Mouse (Mus musculus): ENCODE results near the gene Myo1e. TPM values are rescaled to one million over a fixed set of nuclear protein-coding genes. Genes with fewer than 3 reads are reported as not detected.

The Myo1e gene
- polyA plus RNA-seq, 2 experiments = 1.1 to 1.8 TPM

GRCm38 (mm10) chr9:70391660-70392562 is 184.8 kb downstream of the Myo1e start:
- Histone ChIP-seq H3K9ac (replicated peaks) (no peak overlapping the region), H3K4me3 (ENCODE audit: insufficient read depth in 1 of 2, low read depth in 2 of 2, low read length in 2 of 2) (no peak overlapping the region), H3K27me3 (ENCODE audit: control insufficient read depth, insufficient read depth, low read length) (no peaks in the 10 kb centered on the region), H3K9me3 (ENCODE audit: control insufficient read depth, low read length) (no peaks in the 10 kb centered on the region), H3K27ac (no peak overlapping the region), H3K36me3 (replicated peaks; ENCODE audit: control insufficient read depth, insufficient read depth, low read depth) (no peaks in the 10 kb centered on the region), H3K4me2 (ENCODE audit: low read depth) (no peak overlapping the region), H3K4me1 (replicated peaks; ENCODE audit: control insufficient read depth in 2 of 2, insufficient read depth in 2 of 2, low read length in 1 of 2) (no peaks in the 10 kb centered on the region; a peak in 1 of 4 replicates)
- DNase-seq (ENCODE audit: low read depth in 3 of 3, low spot score in 3 of 3) = no peak
- TF ChIP-seq EP300 (IDR thresholded peaks at IDR 0.05; ENCODE audit: low read depth) = no peak
- no peak for TF ChIP-seq CTCF (IDR thresholded peaks at IDR 0.05; ENCODE audit: low read depth)
- WGBS (ENCODE audit: insufficient replicate concordance) = 41% methylated on average over 12 of the region's 12 CpGs
- no peak for ATAC-seq (ENCODE audit: insufficient read depth)

DNA sequence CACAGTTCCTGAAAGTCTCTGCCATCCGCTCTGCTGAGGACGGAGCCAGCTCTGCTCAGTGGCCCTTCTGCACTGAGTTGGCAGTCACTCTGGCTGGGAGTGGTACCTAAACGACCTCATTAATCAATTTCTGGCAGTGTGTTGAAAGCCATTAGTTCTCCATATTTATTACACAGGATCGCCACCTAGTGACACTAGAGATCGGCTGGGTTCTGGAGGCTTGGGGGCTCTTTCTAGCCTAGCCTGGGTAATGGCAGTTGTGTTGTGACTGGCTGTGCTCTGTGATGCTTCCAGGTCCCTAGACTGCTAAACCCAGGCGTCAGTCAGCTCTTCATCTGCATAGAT is 185.4 kb downstream of the Myo1e start:
- Histone ChIP-seq H3K9me3 (ENCODE audit: control insufficient read depth, low read length) (no peaks in the 10 kb centered on the region), H3K4me2 (ENCODE audit: low read depth) (no peak overlapping the region), H3K9ac (replicated peaks) (no peak overlapping the region), H3K27me3 (ENCODE audit: control insufficient read depth, insufficient read depth, low read length) (no peaks in the 10 kb centered on the region), H3K36me3 (replicated peaks; ENCODE audit: control insufficient read depth, insufficient read depth, low read depth) (no peaks in the 10 kb centered on the region), H3K27ac (no peak overlapping the region), H3K4me1 (replicated peaks; ENCODE audit: control insufficient read depth in 2 of 2, insufficient read depth in 2 of 2, low read length in 1 of 2) (no peaks in the 10 kb centered on the region; a peak in 1 of 4 replicates), H3K4me3 (ENCODE audit: insufficient read depth in 1 of 2, low read depth in 2 of 2, low read length in 2 of 2) (no peak overlapping the region)
- WGBS (ENCODE audit: insufficient replicate concordance) = 17% methylated on average over 6 of the region's 6 CpGs
- TF ChIP-seq CTCF (IDR thresholded peaks at IDR 0.05; ENCODE audit: low read depth) (peak; percentile 53), EP300 (IDR thresholded peaks at IDR 0.05; ENCODE audit: low read depth) (no peak)
- no peak for DNase-seq (ENCODE audit: low read depth in 3 of 3, low spot score in 3 of 3)
- ATAC-seq (ENCODE audit: insufficient read depth) = no peak

DNA sequence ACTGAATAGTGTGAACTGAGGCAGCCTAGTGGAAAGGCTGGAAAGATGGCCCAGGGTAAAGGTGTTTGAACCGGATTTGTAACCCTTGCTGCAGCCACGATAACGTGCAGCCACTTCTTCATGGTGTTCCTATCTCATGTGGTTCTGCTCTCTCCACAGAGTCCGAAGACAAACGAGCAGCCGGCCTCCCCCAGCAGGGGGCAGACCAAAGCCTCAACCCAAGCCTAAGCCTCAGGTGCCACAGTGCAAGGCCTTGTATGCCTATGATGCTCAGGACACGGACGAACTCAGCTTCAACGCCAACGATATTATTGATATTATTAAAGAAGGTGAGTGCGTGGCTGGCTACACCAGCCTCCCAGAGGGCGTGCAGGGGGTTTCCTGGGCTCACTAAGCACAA is 188.5 kb downstream of the Myo1e start:
- TF ChIP-seq EP300 (IDR thresholded peaks at IDR 0.05; ENCODE audit: low read depth) (no peak), CTCF (IDR thresholded peaks at IDR 0.05; ENCODE audit: low read depth) (peak; percentile 66)
- no peak overlapping the region for H3K4me2 ChIP-seq (ENCODE audit: low read depth)
- no peak for ATAC-seq (ENCODE audit: insufficient read depth)
- no peak overlapping the region for H3K9ac ChIP-seq (replicated peaks)
- WGBS (ENCODE audit: insufficient replicate concordance) = 66% methylated on average over 12 of the region's 12 CpGs
- H3K9me3 ChIP-seq (ENCODE audit: control insufficient read depth, low read length) = no peaks in the 10 kb centered on the region
- no peak for DNase-seq (ENCODE audit: low read depth in 3 of 3, low spot score in 3 of 3)
- no peaks in the 10 kb centered on the region for H3K27me3 ChIP-seq (ENCODE audit: control insufficient read depth, insufficient read depth, low read length)
- H3K27ac ChIP-seq = no peak overlapping the region
- H3K4me1 ChIP-seq (replicated peaks; ENCODE audit: control insufficient read depth in 2 of 2, insufficient read depth in 2 of 2, low read length in 1 of 2) = no peaks in the 10 kb centered on the region; a peak in 1 of 4 replicates
- H3K36me3 ChIP-seq (replicated peaks; ENCODE audit: control insufficient read depth, insufficient read depth, low read depth) = no peaks in the 10 kb centered on the region
- no peak overlapping the region for H3K4me3 ChIP-seq (ENCODE audit: insufficient read depth in 1 of 2, low read depth in 2 of 2, low read length in 2 of 2)

GRCm38 (mm10) chr9:70396083-70396482 is 188.9 kb downstream of the Myo1e start:
- ATAC-seq (ENCODE audit: insufficient read depth) (no peak), DNase-seq (ENCODE audit: low read depth in 3 of 3, low spot score in 3 of 3) (no peak)

GRCm38 (mm10) chr9:70401937-70402539 is 194.9 kb downstream of the Myo1e start:
- Histone ChIP-seq H3K9ac (replicated peaks) (no peak overlapping the region), H3K9me3 (ENCODE audit: control insufficient read depth, low read length) (no peaks in the 10 kb centered on the region), H3K4me1 (replicated peaks; ENCODE audit: control insufficient read depth in 2 of 2, insufficient read depth in 2 of 2, low read length in 1 of 2) (no peaks in the 10 kb centered on the region), H3K36me3 (replicated peaks; ENCODE audit: control insufficient read depth, insufficient read depth, low read depth) (peaks cover 4% of the 10 kb centered on the region), H3K27ac (no peak overlapping the region), H3K4me3 (ENCODE audit: insufficient read depth in 1 of 2, low read depth in 2 of 2, low read length in 2 of 2) (no peak overlapping the region), H3K4me2 (ENCODE audit: low read depth) (no peak overlapping the region), H3K27me3 (ENCODE audit: control insufficient read depth, insufficient read depth, low read length) (no peaks in the 10 kb centered on the region)
- ATAC-seq (ENCODE audit: insufficient read depth) (no peak), DNase-seq (ENCODE audit: low read depth in 3 of 3, low spot score in 3 of 3) (no peak)
- TF ChIP-seq EP300 (IDR thresholded peaks at IDR 0.05; ENCODE audit: low read depth) = no peak
- TF ChIP-seq CTCF (IDR thresholded peaks at IDR 0.05; ENCODE audit: low read depth) = no peak
- 79% methylated on average over 8 of the region's 8 CpGs for WGBS (ENCODE audit: insufficient replicate concordance)

More at GRCm38 (mm10) chr9:70396083-70396482, 188.9 kb downstream of the Myo1e start:
- Histone ChIP-seq H3K4me2 (ENCODE audit: low read depth) (no peak overlapping the region), H3K4me1 (replicated peaks; ENCODE audit: control insufficient read depth in 2 of 2, insufficient read depth in 2 of 2, low read length in 1 of 2) (no peaks in the 10 kb centered on the region; a peak in 1 of 4 replicates), H3K9me3 (ENCODE audit: control insufficient read depth, low read length) (no peaks in the 10 kb centered on the region), H3K9ac (replicated peaks) (no peak overlapping the region), H3K4me3 (ENCODE audit: insufficient read depth in 1 of 2, low read depth in 2 of 2, low read length in 2 of 2) (no peak overlapping the region), H3K27ac (no peak overlapping the region), H3K27me3 (ENCODE audit: control insufficient read depth, insufficient read depth, low read length) (no peaks in the 10 kb centered on the region), H3K36me3 (replicated peaks; ENCODE audit: control insufficient read depth, insufficient read depth, low read depth) (no peaks in the 10 kb centered on the region)
- TF ChIP-seq CTCF (IDR thresholded peaks at IDR 0.05; ENCODE audit: low read depth) = no peak
- TF ChIP-seq EP300 (IDR thresholded peaks at IDR 0.05; ENCODE audit: low read depth) = no peak
- WGBS (ENCODE audit: insufficient replicate concordance) = 76% methylated on average over 2 of the region's 2 CpGs
